8 mouse cellular contexts compared by ENCODE assay signal in the genomic region with DNA sequence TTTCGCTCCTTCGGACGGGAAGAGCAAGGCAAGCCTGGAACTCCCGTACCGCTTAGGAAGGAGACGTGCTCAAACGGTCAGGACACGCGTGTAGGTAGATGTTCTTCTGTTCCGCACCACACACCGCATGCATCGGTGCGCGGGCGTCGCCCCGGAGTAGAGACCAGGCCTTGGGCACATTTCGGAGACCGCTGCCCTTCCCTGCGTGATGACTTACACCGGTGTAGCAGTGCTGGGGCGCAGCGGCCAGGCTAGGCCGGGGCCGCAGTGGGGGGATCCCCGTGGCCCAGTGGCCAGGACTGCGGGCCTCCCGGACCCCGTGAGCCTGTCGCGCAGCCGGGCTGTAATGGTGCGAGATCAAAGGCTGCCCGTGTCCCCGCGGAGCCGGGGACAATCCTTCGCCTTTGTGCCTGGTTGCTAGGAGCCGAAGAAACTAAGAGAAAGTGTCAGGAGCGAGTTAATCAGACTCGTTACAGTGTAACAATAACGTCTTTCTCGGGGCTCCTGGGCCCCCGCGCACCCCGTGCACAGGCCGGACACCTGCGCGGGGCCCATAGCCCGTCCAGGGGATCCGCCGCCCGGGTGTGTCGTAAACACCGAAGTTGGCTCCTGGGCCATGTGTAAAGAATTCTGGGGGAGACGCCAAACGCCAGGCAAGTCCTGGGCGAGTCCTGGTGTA. TPM values are rescaled to one million over a fixed set of nuclear protein-coding genes. Genes with fewer than 3 reads are reported as not detected.
A peak's percentile ranks its signal among the peaks of the same experiment; 100 is the strongest.
DNase-seq lines count a peak whose midpoint lies in the region; ATAC-seq and TF ChIP-seq lines count a peak whose summit lies in the region.
"Had no signal": no experiment of that assay in that cellular context is flagged by ENCODE, and none has a peak within 500 bp of the region (broad histone marks: within the 10 kb centered on the region; RNA-seq: fewer than 3 reads in every experiment).

No protein-coding gene starts in this region.

- H3K9ac ChIP-seq in hindbrain, embryonic 11.5 days (ENCODE audit: low read depth, low read length), result peak overlapping the region; percentile 69
- H3K9ac ChIP-seq in neural tube, embryonic 13.5 days, result peak overlapping the region; percentile 66

- no peaks in the 10 kb centered on the region for H3K9me3 ChIP-seq in hindbrain, embryonic 11.5 days (ENCODE audit: control insufficient read depth, low read length)
- no peaks in the 10 kb centered on the region for H3K9me3 ChIP-seq in neural tube, embryonic 13.5 days

- peak overlapping the region; percentile 54 for H3K4me3 ChIP-seq in testis, adult 2 months (ENCODE audit: control insufficient read depth, low read depth, low read length)
- peak overlapping the region; percentile 44 for H3K4me3 ChIP-seq in hindbrain, embryonic 11.5 days (ENCODE audit: low read depth, low read length)
- peak overlapping the region; percentile 35 for H3K4me3 ChIP-seq in neural tube, embryonic 13.5 days

- H3K27ac ChIP-seq in testis, adult 2 months (ENCODE audit: control insufficient read depth, insufficient read depth, low read depth, low read length), result no peak overlapping the region
- peak overlapping the region; percentile 88 for H3K27ac ChIP-seq in hindbrain, embryonic 11.5 days (ENCODE audit: low read depth, low read length)
- peak overlapping the region; percentile 71 for H3K27ac ChIP-seq in neural tube, embryonic 13.5 days (replicated peaks)
- H3K27ac ChIP-seq: macrophage had no signal

- no peak for TF ChIP-seq CTCF in testis, adult 2 months (IDR thresholded peaks at IDR 0.05; ENCODE audit: control insufficient read depth, insufficient read depth, insufficient replicate concordance, low read depth, low read length)

- H3K27me3 ChIP-seq in testis, adult 2 months (ENCODE audit: control insufficient read depth, insufficient read depth, low read length), result no peaks in the 10 kb centered on the region; the same call in none of the 2 replicates
- H3K27me3 ChIP-seq in hindbrain, embryonic 11.5 days (ENCODE audit: control insufficient read depth, insufficient read depth, low read length), result peaks cover 31% of the 10 kb centered on the region
- peaks cover 88% of the 10 kb centered on the region for H3K27me3 ChIP-seq in neural tube, embryonic 13.5 days

- peaks cover 4% of the 10 kb centered on the region for H3K4me1 ChIP-seq in testis, adult 2 months (ENCODE audit: control insufficient read depth, insufficient read depth, low read length)
- H3K4me1 ChIP-seq in hindbrain, embryonic 11.5 days (replicated peaks; ENCODE audit: control insufficient read depth, insufficient read depth, low read length), result peaks cover 7% of the 10 kb centered on the region
- H3K4me1 ChIP-seq in neural tube, embryonic 13.5 days (replicated peaks), result peaks cover 37% of the 10 kb centered on the region

- no peak for TF ChIP-seq POLR2A in testis, adult 2 months (IDR thresholded peaks at IDR 0.05; ENCODE audit: control insufficient read depth, low read depth, low read length)

- H3K4me2 ChIP-seq in hindbrain, embryonic 11.5 days (replicated peaks; ENCODE audit: low read depth, low read length), result peak overlapping the region; percentile 77
- H3K4me2 ChIP-seq in neural tube, embryonic 13.5 days, result peak overlapping the region; percentile 64

- 2% methylated on average over 58 of the region's 58 CpGs for WGBS in hindbrain, embryonic 11.5 days
- 1% methylated on average over 58 of the region's 58 CpGs for WGBS in neural tube, embryonic 13.5 days

- no peaks in the 10 kb centered on the region for H3K36me3 ChIP-seq in testis, adult 2 months (ENCODE audit: control insufficient read depth, insufficient read depth, low read length)
- no peaks in the 10 kb centered on the region for H3K36me3 ChIP-seq in hindbrain, embryonic 11.5 days (ENCODE audit: control insufficient read depth, insufficient read depth, low read length)
- no peaks in the 10 kb centered on the region for H3K36me3 ChIP-seq in neural tube, embryonic 13.5 days

- no peak for DNase-seq in testis, postnatal 10 days (ENCODE audit: low spot score)
- peak; percentile 76 for DNase-seq in embryo, embryonic 9.5 days (ENCODE audit: extremely low spot score)
- DNase-seq in hindbrain, embryonic 11.5 days (ENCODE audit: low spot score), result peak; percentile 80
- peak; percentile 9 to 22 for DNase-seq in left cerebral cortex, postnatal 36 days (ENCODE audit: low spot score in 2 of 2)
- DNase-seq in urinary bladder, postnatal 14 days (ENCODE audit: low spot score), result no peak

- peak; percentile 80 for ATAC-seq in hindbrain, embryonic 11.5 days (ENCODE audit: low FRiP score)
- peak; percentile 57 for ATAC-seq in neural tube, embryonic 13.5 days (ENCODE audit: low read depth)

- intact Hi-C loops in left cerebral cortex, postnatal 36 days (cut with DNase I), result loop anchor here (5.0 kb wide), 2 partner anchors 46 to 184 kb away; a partner anchor contains a TSS

RNA-seq across cellular contexts. Expression of a gene that starts 44.2 kb away (rescaled TPM):
- polyA plus RNA-seq in testis, adult 2 months (2012; rRNA removed), result not detected in 2 replicates
- polyA plus RNA-seq in hindbrain, embryonic 11.5 days (2014; fragmentation: Nextera tagmentation; extraction: Ambion mirVana), result 0.99 and 1.6 TPM in 2 replicates
- under 1 TPM in 1 of 2 experiments, not detected in 1; 0.25 TPM for total RNA-seq in left cerebral cortex, postnatal 36 days (2021)
- 0.46 and 0.62 TPM in 2 replicates for polyA plus RNA-seq in neural tube, embryonic 13.5 days (2015; fragmentation: Nextera tagmentation; extraction: Ambion mirVana)
- polyA plus RNA-seq: macrophage had no signal

RNA-seq across cellular contexts. Expression of a gene that starts 58.8 kb away (rescaled TPM):
- polyA plus RNA-seq in testis, adult 2 months (2012; rRNA removed), result 24.9 and 27.7 TPM in 2 replicates
- polyA plus RNA-seq in hindbrain, embryonic 11.5 days (2014; fragmentation: Nextera tagmentation; extraction: Ambion mirVana), result 19.1 and 20.1 TPM in 2 replicates
- 1 to 10 TPM; 3.6 to 4.3 TPM for total RNA-seq in left cerebral cortex, postnatal 36 days (2021)
- polyA plus RNA-seq in neural tube, embryonic 13.5 days (2015; fragmentation: Nextera tagmentation; extraction: Ambion mirVana), result 8.4 and 8.6 TPM in 2 replicates
- polyA plus RNA-seq: macrophage had no signal

Comparison
In these comparisons a context has a peak if more than half of its experiments do, and no peak if none do; other contexts are left out.
1. DNase-seq: peak in embryo, embryonic 9.5 days (single experiment), hindbrain, embryonic 11.5 days (single experiment) and left cerebral cortex, postnatal 36 days (2 of 2); none in testis, postnatal 10 days (single experiment) and urinary bladder, postnatal 14 days (single experiment).
2. Peak in every context shown above with its lines, with median percentiles within 50 percentile points of each other: H3K4me3 ChIP-seq.